Mouse (Mus musculus): Measurements from ENCODE around the gene Gfpt2.
"Not testable (repeated sequence)": the region's sequence is repeated elsewhere in the genome, so short reads cannot be mapped to it uniquely, and the experiment has no call there.

Gfpt2 gene

GRCm38 (mm10) chr11:49794342-49795144 lies 565 bp downstream of the Gfpt2 start:
- DNase-seq: peak; percentile 54

- DNase-seq: no peak
These were observed 5.0 kb downstream of the Gfpt2 start for GRCm38 (mm10) chr11:49798931-49799330.

- DNase-seq: peak; percentile 12
These were observed 7.5 kb downstream of the Gfpt2 start for GRCm38 (mm10) chr11:49801516-49801915.

- DNase-seq: no peak
These were observed 9.8 kb downstream of the Gfpt2 start for GRCm38 (mm10) chr11:49803801-49804200.

- no peak for DNase-seq
These were observed 12.2 kb downstream of the Gfpt2 start for GRCm38 (mm10) chr11:49806218-49806617.

- no peak for DNase-seq
These were observed 15.0 kb downstream of the Gfpt2 start for GRCm38 (mm10) chr11:49808946-49809345.

- DNase-seq: not testable (repeated sequence)
These were observed 16.7 kb downstream of the Gfpt2 start for GRCm38 (mm10) chr11:49810696-49811095.

- DNase-seq: no peak
These were observed 17.1 kb downstream of the Gfpt2 start for GRCm38 (mm10) chr11:49811099-49811541.

- no peak for DNase-seq
These were observed 17.9 kb downstream of the Gfpt2 start for GRCm38 (mm10) chr11:49811879-49812278.

- no peak for DNase-seq
These were observed 25.0 kb downstream of the Gfpt2 start for GRCm38 (mm10) chr11:49818869-49819566.

GRCm38 (mm10) chr11:49819676-49820075 lies 25.7 kb downstream of the Gfpt2 start:
- no peak for DNase-seq

- no peak for DNase-seq
These were observed 26.9 kb downstream of the Gfpt2 start for GRCm38 (mm10) chr11:49820928-49821327.

GRCm38 (mm10) chr11:49821546-49821945 lies 27.6 kb downstream of the Gfpt2 start:
- DNase-seq: no peak

- DNase-seq: no peak
These were observed 28.4 kb downstream of the Gfpt2 start for GRCm38 (mm10) chr11:49822337-49822736.

GRCm38 (mm10) chr11:49824896-49825295 lies 30.9 kb downstream of the Gfpt2 start:
- peak; percentile 58 for DNase-seq

- DNase-seq: no peak
These were observed 33.3 kb downstream of the Gfpt2 start for GRCm38 (mm10) chr11:49827243-49827642.

- no peak for DNase-seq
These were observed 35.3 kb downstream of the Gfpt2 start for GRCm38 (mm10) chr11:49829176-49829745.

- DNase-seq: no peak
These were observed 38.0 kb downstream of the Gfpt2 start for GRCm38 (mm10) chr11:49831980-49832379.

GRCm38 (mm10) chr11:49832962-49833361 lies 39.0 kb downstream of the Gfpt2 start:
- no peak for DNase-seq

GRCm38 (mm10) chr11:49834248-49834647 lies 40.3 kb downstream of the Gfpt2 start:
- DNase-seq: no peak

GRCm38 (mm10) chr11:49835257-49835956 lies 41.4 kb downstream of the Gfpt2 start:
- no peak for DNase-seq

- DNase-seq: no peak
These were observed 43.9 kb downstream of the Gfpt2 start for GRCm38 (mm10) chr11:49837717-49838407.

Data from kidney, postnatal 14 days (tissue).